Mouse (Mus musculus): Measurements from ENCODE around the gene Larp1. TPM values are rescaled to one million over a fixed set of nuclear protein-coding genes. Genes with fewer than 3 reads are reported as not detected.

Gene Larp1
- polyA plus RNA-seq, 1 experiment from 2014 or later, result 18.2 TPM

DNA sequence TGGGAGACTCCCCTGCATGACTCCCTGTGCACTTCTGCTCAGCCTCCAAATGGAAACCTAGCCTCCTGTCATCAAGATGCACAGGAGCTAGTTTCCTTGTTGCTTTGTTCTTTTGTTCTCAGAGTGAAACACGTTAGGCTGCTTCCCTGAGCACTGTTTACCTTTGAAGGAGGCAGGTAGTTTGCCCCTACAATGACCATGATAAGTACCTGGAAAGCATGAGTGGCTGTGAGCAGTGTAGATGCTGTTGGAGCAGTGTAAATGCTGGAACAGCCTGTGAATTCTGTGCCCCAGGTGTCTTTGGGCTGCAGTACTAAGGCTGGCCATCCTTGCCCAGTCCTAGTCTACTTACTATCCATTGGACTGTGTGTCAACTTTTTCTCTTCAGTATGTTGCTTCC is 18.0 kb downstream of the Larp1 start:
- no peaks in the 10 kb centered on the region for H3K27me3 ChIP-seq (ENCODE audit: control insufficient read depth, insufficient read depth, low read length)
- H3K27ac ChIP-seq (ENCODE audit: low read depth, low read length), result no peak overlapping the region
- WGBS, result 77% methylated on average over 1 of the region's 1 CpGs
- no peak overlapping the region for H3K9ac ChIP-seq (ENCODE audit: low read depth, low read length)
- no peaks in the 10 kb centered on the region for H3K9me3 ChIP-seq (ENCODE audit: control insufficient read depth, low read length)
- no peaks in the 10 kb centered on the region for H3K36me3 ChIP-seq (ENCODE audit: control insufficient read depth, insufficient read depth, low read length)
- H3K4me2 ChIP-seq (replicated peaks; ENCODE audit: low read depth, low read length), result no peak overlapping the region
- no peaks in the 10 kb centered on the region for H3K4me1 ChIP-seq (replicated peaks; ENCODE audit: control insufficient read depth, insufficient read depth, low read length)
- no peak overlapping the region for H3K4me3 ChIP-seq (ENCODE audit: low read depth, low read length)
- no peak for DNase-seq (ENCODE audit: low spot score)
- no peak for ATAC-seq (ENCODE audit: low FRiP score)

DNA sequence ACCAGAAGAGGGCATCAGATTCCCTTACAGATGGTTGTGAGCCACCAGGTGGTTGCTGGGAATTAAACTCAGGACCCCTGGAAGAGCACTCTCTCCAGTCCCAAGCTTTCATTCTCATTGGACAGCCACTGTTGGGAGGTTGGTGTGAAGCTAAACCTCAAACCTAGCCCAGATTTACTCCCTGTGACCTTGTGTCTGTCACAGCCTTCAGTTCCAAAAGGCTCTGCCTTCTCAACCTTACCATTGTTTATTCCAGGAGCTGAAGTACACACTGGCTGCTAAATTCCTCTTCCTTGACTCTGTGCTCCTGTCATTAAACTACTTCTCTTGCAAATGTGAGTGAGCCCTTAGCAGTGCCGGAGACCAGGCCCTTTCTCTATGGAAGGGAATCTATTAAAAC is 20.1 kb downstream of the Larp1 start:
- no peaks in the 10 kb centered on the region for H3K36me3 ChIP-seq (ENCODE audit: control insufficient read depth, insufficient read depth, low read length)
- WGBS, result 91% methylated on average over 1 of the region's 1 CpGs
- H3K27ac ChIP-seq (ENCODE audit: low read depth, low read length), result no peak overlapping the region
- H3K4me2 ChIP-seq (replicated peaks; ENCODE audit: low read depth, low read length), result no peak overlapping the region
- no peak for ATAC-seq (ENCODE audit: low FRiP score)
- no peaks in the 10 kb centered on the region for H3K9me3 ChIP-seq (ENCODE audit: control insufficient read depth, low read length)
- no peaks in the 10 kb centered on the region for H3K27me3 ChIP-seq (ENCODE audit: control insufficient read depth, insufficient read depth, low read length)
- H3K4me1 ChIP-seq (replicated peaks; ENCODE audit: control insufficient read depth, insufficient read depth, low read length), result no peaks in the 10 kb centered on the region
- no peak overlapping the region for H3K4me3 ChIP-seq (ENCODE audit: low read depth, low read length)
- no peak overlapping the region for H3K9ac ChIP-seq (ENCODE audit: low read depth, low read length)
- no peak for DNase-seq (ENCODE audit: low spot score)

- H3K36me3 ChIP-seq (ENCODE audit: control insufficient read depth, insufficient read depth, low read length), result no peaks in the 10 kb centered on the region
- no peak overlapping the region for H3K4me3 ChIP-seq (ENCODE audit: low read depth, low read length)
- H3K27me3 ChIP-seq (ENCODE audit: control insufficient read depth, insufficient read depth, low read length), result no peaks in the 10 kb centered on the region
- no peak overlapping the region for H3K4me2 ChIP-seq (replicated peaks; ENCODE audit: low read depth, low read length)
- ATAC-seq (ENCODE audit: low FRiP score) (no peak), DNase-seq (ENCODE audit: low spot score) (no peak)
- WGBS, result 82% methylated on average over 2 of the region's 2 CpGs
- no peaks in the 10 kb centered on the region for H3K4me1 ChIP-seq (replicated peaks; ENCODE audit: control insufficient read depth, insufficient read depth, low read length)
- H3K9me3 ChIP-seq (ENCODE audit: control insufficient read depth, low read length), result no peaks in the 10 kb centered on the region
- H3K9ac ChIP-seq (ENCODE audit: low read depth, low read length), result no peak overlapping the region
- no peak overlapping the region for H3K27ac ChIP-seq (ENCODE audit: low read depth, low read length)
Observed at GRCm38 (mm10) chr11:58029869-58030268, 21.0 kb downstream of the Larp1 start.

- WGBS, result 73% methylated on average over 6 of the region's 6 CpGs
- DNase-seq (ENCODE audit: low spot score) (no peak), ATAC-seq (ENCODE audit: low FRiP score) (no peak)
- H3K9me3 ChIP-seq (ENCODE audit: control insufficient read depth, low read length), result no peaks in the 10 kb centered on the region
- no peak overlapping the region for H3K4me3 ChIP-seq (ENCODE audit: low read depth, low read length)
- H3K36me3 ChIP-seq (ENCODE audit: control insufficient read depth, insufficient read depth, low read length), result no peaks in the 10 kb centered on the region
- no peak overlapping the region for H3K4me2 ChIP-seq (replicated peaks; ENCODE audit: low read depth, low read length)
- H3K9ac ChIP-seq (ENCODE audit: low read depth, low read length), result no peak overlapping the region
- no peak overlapping the region for H3K27ac ChIP-seq (ENCODE audit: low read depth, low read length)
- H3K27me3 ChIP-seq (ENCODE audit: control insufficient read depth, insufficient read depth, low read length), result no peaks in the 10 kb centered on the region
- no peaks in the 10 kb centered on the region for H3K4me1 ChIP-seq (replicated peaks; ENCODE audit: control insufficient read depth, insufficient read depth, low read length)
Observed at GRCm38 (mm10) chr11:58031176-58031575, 22.3 kb downstream of the Larp1 start.

- no peak for ATAC-seq (ENCODE audit: low FRiP score)
- WGBS, result 88% methylated on average over 3 of the region's 3 CpGs
- no peaks in the 10 kb centered on the region for H3K36me3 ChIP-seq (ENCODE audit: control insufficient read depth, insufficient read depth, low read length)
Observed at GRCm38 (mm10) chr11:58033635-58034034, 24.8 kb downstream of the Larp1 start.

DNA sequence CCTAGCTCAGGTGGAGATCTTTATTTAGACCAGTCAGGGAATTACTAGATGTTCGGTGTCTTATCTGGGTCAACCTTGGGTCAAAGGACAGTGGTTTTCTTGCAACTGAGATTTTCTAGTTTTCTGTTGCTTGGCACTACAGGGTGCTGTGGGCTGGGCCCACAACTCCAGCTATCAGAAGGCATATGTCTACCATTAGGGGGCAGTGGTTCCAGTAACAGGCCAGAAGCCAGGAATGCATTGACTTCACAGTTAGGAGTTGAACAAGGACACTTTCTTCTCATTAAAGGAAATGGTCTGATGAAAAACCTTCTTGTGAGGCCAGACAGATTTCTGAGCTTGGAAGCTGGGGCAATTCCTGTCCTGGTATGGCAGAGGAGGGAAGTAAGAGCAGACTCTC is 30.2 kb downstream of the Larp1 start:
- no peak overlapping the region for H3K27ac ChIP-seq (ENCODE audit: low read depth, low read length)
- no peak overlapping the region for H3K4me3 ChIP-seq (ENCODE audit: low read depth, low read length)
- H3K9me3 ChIP-seq (ENCODE audit: control insufficient read depth, low read length), result no peaks in the 10 kb centered on the region
- ATAC-seq (ENCODE audit: low FRiP score) (no peak), DNase-seq (ENCODE audit: low spot score) (peak; percentile 26)
- no peaks in the 10 kb centered on the region for H3K27me3 ChIP-seq (ENCODE audit: control insufficient read depth, insufficient read depth, low read length)
- H3K4me2 ChIP-seq (replicated peaks; ENCODE audit: low read depth, low read length), result no peak overlapping the region
- WGBS, result 83% methylated on average over 1 of the region's 1 CpGs
- 0 out of 2 replicates have a peak, but pooled peaks cover 2% of the 10 kb centered on the region for H3K36me3 ChIP-seq (ENCODE audit: control insufficient read depth, insufficient read depth, low read length)
- H3K9ac ChIP-seq (ENCODE audit: low read depth, low read length), result no peak overlapping the region
- no peaks in the 10 kb centered on the region for H3K4me1 ChIP-seq (replicated peaks; ENCODE audit: control insufficient read depth, insufficient read depth, low read length)

More at GRCm38 (mm10) chr11:58033635-58034034, 24.8 kb downstream of the Larp1 start:
- Histone ChIP-seq H3K9ac (ENCODE audit: low read depth, low read length) (no peak overlapping the region), H3K4me1 (replicated peaks; ENCODE audit: control insufficient read depth, insufficient read depth, low read length) (no peaks in the 10 kb centered on the region), H3K4me3 (ENCODE audit: low read depth, low read length) (no peak overlapping the region), H3K4me2 (replicated peaks; ENCODE audit: low read depth, low read length) (no peak overlapping the region), H3K9me3 (ENCODE audit: control insufficient read depth, low read length) (no peaks in the 10 kb centered on the region), H3K27ac (ENCODE audit: low read depth, low read length) (no peak overlapping the region), H3K27me3 (ENCODE audit: control insufficient read depth, insufficient read depth, low read length) (no peaks in the 10 kb centered on the region)
- no peak for DNase-seq (ENCODE audit: low spot score)

DNA sequence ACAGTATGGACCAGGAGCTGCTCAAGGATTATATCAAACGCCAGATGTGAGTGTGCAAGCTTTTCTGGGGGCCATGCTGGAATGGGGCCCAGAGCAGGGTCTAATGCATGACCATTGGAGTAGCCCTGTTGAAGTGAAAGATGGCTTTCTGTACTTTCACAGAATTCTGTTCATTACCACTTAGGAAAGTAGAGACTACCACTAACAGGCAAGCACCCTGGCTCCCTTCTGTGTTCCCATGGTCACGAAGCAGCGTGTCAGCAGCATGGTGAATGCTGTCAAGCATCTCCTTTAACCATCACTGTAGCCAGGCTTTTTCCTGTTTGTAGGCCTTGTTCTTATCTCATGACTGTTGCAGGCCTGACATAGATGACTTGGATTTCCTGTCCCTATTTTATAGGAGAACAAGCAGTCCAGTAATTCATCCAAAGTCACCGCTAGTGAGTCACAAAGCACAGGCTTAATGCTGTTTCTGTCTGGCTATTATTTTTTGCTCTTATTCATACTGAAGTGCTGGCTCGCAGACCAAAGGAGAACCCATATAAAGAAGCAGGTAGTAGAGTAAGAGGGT is 34.1 kb downstream of the Larp1 start:
- Histone ChIP-seq H3K4me1 (replicated peaks; ENCODE audit: control insufficient read depth, insufficient read depth, low read length) (no peaks in the 10 kb centered on the region), H3K4me2 (replicated peaks; ENCODE audit: low read depth, low read length) (no peak overlapping the region), H3K27me3 (ENCODE audit: control insufficient read depth, insufficient read depth, low read length) (no peaks in the 10 kb centered on the region), H3K4me3 (ENCODE audit: low read depth, low read length) (no peak overlapping the region), H3K36me3 (ENCODE audit: control insufficient read depth, insufficient read depth, low read length) (0 out of 2 replicates have a peak, but pooled peaks cover 4% of the 10 kb centered on the region), H3K27ac (ENCODE audit: low read depth, low read length) (no peak overlapping the region), H3K9me3 (ENCODE audit: control insufficient read depth, low read length) (no peaks in the 10 kb centered on the region), H3K9ac (ENCODE audit: low read depth, low read length) (no peak overlapping the region)
- ATAC-seq (ENCODE audit: low FRiP score) (no peak), DNase-seq (ENCODE audit: low spot score) (no peak)
- WGBS, result 96% methylated on average over 5 of the region's 5 CpGs

DNA sequence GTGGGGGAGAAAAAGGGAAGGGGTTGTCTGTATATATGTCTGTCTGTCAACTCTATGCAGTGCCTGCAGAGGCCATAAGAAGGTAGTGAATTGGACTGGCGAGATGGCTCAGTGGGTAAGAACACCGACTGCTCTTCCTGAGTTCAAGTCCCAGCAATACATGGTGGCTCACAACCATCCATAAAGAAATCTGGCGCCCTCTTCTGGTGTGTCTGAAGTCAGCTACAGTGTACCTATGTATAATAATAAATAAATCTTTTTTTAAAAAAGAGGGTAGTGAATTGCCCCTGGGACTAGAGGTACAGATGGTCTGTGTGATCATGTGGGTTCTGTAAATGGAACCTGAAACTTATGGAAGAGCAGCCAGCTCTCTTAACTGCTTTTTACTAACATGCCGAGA is 37.6 kb downstream of the Larp1 start:
- no peak overlapping the region for H3K4me2 ChIP-seq (replicated peaks; ENCODE audit: low read depth, low read length)
- H3K27ac ChIP-seq (ENCODE audit: low read depth, low read length), result no peak overlapping the region
- H3K4me3 ChIP-seq (ENCODE audit: low read depth, low read length), result no peak overlapping the region
- WGBS, result 83% methylated on average over 4 of the region's 4 CpGs
- 0 out of 2 replicates have a peak, but pooled peaks cover 11% of the 10 kb centered on the region for H3K36me3 ChIP-seq (ENCODE audit: control insufficient read depth, insufficient read depth, low read length)
- no peak overlapping the region for H3K9ac ChIP-seq (ENCODE audit: low read depth, low read length)
- no peak for ATAC-seq (ENCODE audit: low FRiP score)
- no peaks in the 10 kb centered on the region for H3K27me3 ChIP-seq (ENCODE audit: control insufficient read depth, insufficient read depth, low read length)
- no peaks in the 10 kb centered on the region for H3K9me3 ChIP-seq (ENCODE audit: control insufficient read depth, low read length)
- DNase-seq (ENCODE audit: low spot score), result no peak
- no peaks in the 10 kb centered on the region for H3K4me1 ChIP-seq (replicated peaks; ENCODE audit: control insufficient read depth, insufficient read depth, low read length)

- Histone ChIP-seq H3K4me1 (replicated peaks; ENCODE audit: control insufficient read depth, insufficient read depth, low read length) (no peaks in the 10 kb centered on the region), H3K4me3 (ENCODE audit: low read depth, low read length) (no peak overlapping the region), H3K4me2 (replicated peaks; ENCODE audit: low read depth, low read length) (no peak overlapping the region), H3K9me3 (ENCODE audit: control insufficient read depth, low read length) (no peaks in the 10 kb centered on the region), H3K27me3 (ENCODE audit: control insufficient read depth, insufficient read depth, low read length) (no peaks in the 10 kb centered on the region), H3K9ac (ENCODE audit: low read depth, low read length) (no peak overlapping the region), H3K27ac (ENCODE audit: low read depth, low read length) (no peak overlapping the region), H3K36me3 (ENCODE audit: control insufficient read depth, insufficient read depth, low read length) (0 out of 2 replicates have a peak, but pooled peaks cover 5% of the 10 kb centered on the region)
- WGBS, result 62% methylated on average over 6 of the region's 6 CpGs
- ATAC-seq (ENCODE audit: low FRiP score) (no peak), DNase-seq (ENCODE audit: low spot score) (peak; percentile 55)
Observed at GRCm38 (mm10) chr11:58057455-58057854, 48.6 kb downstream of the Larp1 start.

Measured in hindbrain, embryonic 11.5 days (tissue).